36 mouse cellular contexts compared by ENCODE assay signal in genomic region chr2:112232623-112233022, GRCm38 (mm10). TPM values are rescaled to one million over a fixed set of nuclear protein-coding genes. Genes with fewer than 3 reads are reported as not detected.
A peak's percentile ranks its signal among the peaks of the same experiment; 100 is the strongest.
DNase-seq lines count a peak whose midpoint lies in the region; ATAC-seq and TF ChIP-seq lines count a peak whose summit lies in the region.
"Had no signal": no experiment of that assay in that cellular context is flagged by ENCODE, and none has a peak within 500 bp of the region (broad histone marks: within the 10 kb centered on the region; RNA-seq: fewer than 3 reads in every experiment).

No protein-coding gene starts in this region.

- 35% methylated on average over 1 of the region's 1 CpGs for whole genome bisulfite sequencing in liver, postnatal 0 days (ENCODE audit: insufficient replicate concordance)
- 28% methylated on average over 1 of the region's 1 CpGs for WGBS in liver, embryonic 12.5 days (ENCODE audit: insufficient replicate concordance)

- TF ChIP-seq EP300 in liver, postnatal 0 days (IDR thresholded peaks at IDR 0.05; ENCODE audit: low read depth), result no peak

- no peak for TF ChIP-seq CTCF in liver, postnatal 0 days (IDR thresholded peaks at IDR 0.05; ENCODE audit: low read depth)
- no peak for TF ChIP-seq CTCF in bone marrow macrophage, adult 2 months (IDR thresholded peaks at IDR 0.05; ENCODE audit: low read depth, low read length)

- no peak overlapping the region for H3K4me2 ChIP-seq in liver, postnatal 0 days (ENCODE audit: low read depth, low read length)
- no peak overlapping the region for H3K4me2 ChIP-seq in liver, embryonic 12.5 days
- H3K4me2 ChIP-seq: heart, embryonic 11.5 days; hindbrain, embryonic 14.5 days; limb, embryonic 12.5 days; neural tube, embryonic 15.5 days had no signal

- peak; percentile 43; the same call in 1 of the 2 replicates for ATAC-seq in liver, postnatal 0 days
- no peak for ATAC-seq in liver, embryonic 12.5 days
- ATAC-seq in granulocyte monocyte progenitor cell, adult 5-6 weeks (replicated peaks; ENCODE audit: poor library complexity, severe bottlenecking), result peak; percentile 99
- peak; percentile 83 for ATAC-seq in monocyte, adult 5-6 weeks (replicated peaks; ENCODE audit: insufficient number of reproducible peaks, low FRiP score, low TSS enrichment, poor library complexity, severe bottlenecking)
- ATAC-seq: forebrain, embryonic 16.5 days; intestine, postnatal 0 days had no signal

- DNase-seq in liver, postnatal 0 days, result no peak
- DNase-seq in adrenal gland, postnatal 14 days, result no peak
- DNase-seq in kidney, adult 8-10 months, result no peak
- DNase-seq: adrenal gland, postnatal 10 days; cerebellum, adult 11-12 months; cerebellum, postnatal 10 days; gastrocnemius, postnatal 10 days; heart, postnatal 36 days; kidney, postnatal 36 days; lung, postnatal 14 days; midbrain, embryonic 14.5 days; spleen, adult 18-20 months; thymus, postnatal 25 days had no signal

- TF ChIP-seq POLR2A in bone marrow macrophage, adult 2 months (IDR thresholded peaks at IDR 0.05; ENCODE audit: borderline replicate concordance, low read depth, low read length), result no peak

- H3K36me3 ChIP-seq in liver, postnatal 0 days (replicated peaks; ENCODE audit: insufficient read depth, low read length), result no peaks in the 10 kb centered on the region
- no peaks in the 10 kb centered on the region for H3K36me3 ChIP-seq in liver, embryonic 12.5 days
- H3K36me3 ChIP-seq: limb, embryonic 12.5 days; neural tube, embryonic 15.5 days had no signal

- H3K9me3 ChIP-seq in liver, postnatal 0 days (ENCODE audit: low read length), result no peaks in the 10 kb centered on the region
- no peaks in the 10 kb centered on the region for H3K9me3 ChIP-seq in liver, embryonic 12.5 days (replicated peaks)
- H3K9me3 ChIP-seq: limb, embryonic 12.5 days; neural tube, embryonic 15.5 days had no signal

- H3K4me1 ChIP-seq in liver, postnatal 0 days (ENCODE audit: insufficient read depth), result no peaks in the 10 kb centered on the region
- no peaks in the 10 kb centered on the region for H3K4me1 ChIP-seq in liver, embryonic 12.5 days
- H3K4me1 ChIP-seq in bone marrow macrophage, adult 2 months (ENCODE audit: control insufficient read depth, insufficient read depth, low read length), result peaks cover 20% of the 10 kb centered on the region
- H3K4me1 ChIP-seq: neural tube, embryonic 15.5 days had no signal

- H3K27me3 ChIP-seq in liver, postnatal 0 days (ENCODE audit: insufficient read depth, low read length), result no peaks in the 10 kb centered on the region
- H3K27me3 ChIP-seq in liver, embryonic 12.5 days (replicated peaks), result no peaks in the 10 kb centered on the region
- H3K27me3 ChIP-seq: CH12.LX; limb, embryonic 12.5 days; neural tube, embryonic 15.5 days had no signal

- H3K9ac ChIP-seq in liver, postnatal 0 days (replicated peaks), result no peak overlapping the region
- no peak overlapping the region for H3K9ac ChIP-seq in liver, embryonic 12.5 days
- H3K9ac ChIP-seq: hindbrain, embryonic 14.5 days; limb, embryonic 12.5 days; liver, embryonic 14.5 days; neural tube, embryonic 15.5 days had no signal

- no peak overlapping the region for H3K4me3 ChIP-seq in liver, postnatal 0 days (ENCODE audit: low read depth, low read length)
- no peak overlapping the region for H3K4me3 ChIP-seq in liver, embryonic 12.5 days
- no peak overlapping the region for H3K4me3 ChIP-seq in bone marrow macrophage, adult 2 months (ENCODE audit: insufficient read depth, low read length)
- H3K4me3 ChIP-seq: erythroblast, embryonic 14.5 days; layer of hippocampus, adult 2 months; left cerebral cortex, adult 2 months; limb, embryonic 12.5 days; neural tube, embryonic 15.5 days had no signal

- no peak overlapping the region for H3K27ac ChIP-seq in liver, postnatal 0 days (ENCODE audit: low read depth)
- H3K27ac ChIP-seq in liver, embryonic 12.5 days, result no peak overlapping the region
- peak overlapping the region; percentile 79 for H3K27ac ChIP-seq in bone marrow macrophage, adult 2 months (ENCODE audit: insufficient read depth, low read depth, low read length)
- H3K27ac ChIP-seq: hindbrain, embryonic 14.5 days; layer of hippocampus, adult 2 months; left cerebral cortex, adult 2 months; limb, embryonic 12.5 days; liver, embryonic 14.5 days; neural tube, embryonic 15.5 days had no signal

RNA-seq across cellular contexts. Expression of gene Lpcat4, which starts 6.6 kb away (rescaled TPM):
- polyA plus RNA-seq in liver, postnatal 0 days (2015; fragmentation: Nextera tagmentation; extraction: Ambion mirVana), result 1.6 and 1.7 TPM in 2 replicates
- 5.9 TPM in 2 replicates for polyA plus RNA-seq in liver, embryonic 12.5 days (2016; fragmentation: Nextera tagmentation; extraction: Ambion mirVana)
- 5.0 and 5.5 TPM in 2 replicates for polyA plus RNA-seq in bone marrow macrophage, adult 2 months (2012; ENCODE audit: insufficient read depth, insufficient read length, missing spikeins)
- total RNA-seq in granulocyte monocyte progenitor cell, adult 5-6 weeks (2014; fragmentation: Nextera tagmentation), result 17.3 and 26.8 TPM in 2 replicates
- 7.7 and 10.6 TPM in 2 replicates for total RNA-seq in granulocyte monocyte progenitor cell, adult 5-6 weeks (2017)
- total RNA-seq in monocyte, adult 5-6 weeks (2017), result 21.3 to 55.5 TPM (median 46.2 TPM) in 3 replicates
- 6.6 and 6.9 TPM in 2 replicates for total RNA-seq in adrenal gland, postnatal 14 days (2021)

RNA-seq across cellular contexts. Expression of gene Nutm1, which starts 26.5 kb away (rescaled TPM):
- polyA plus RNA-seq in liver, postnatal 0 days (2015; fragmentation: Nextera tagmentation; extraction: Ambion mirVana), result 0.02 TPM in 1 of 2 replicates, not detected in the other
- not detected in 2 replicates for polyA plus RNA-seq in liver, embryonic 12.5 days (2016; fragmentation: Nextera tagmentation; extraction: Ambion mirVana)
- not detected in 2 replicates for polyA plus RNA-seq in bone marrow macrophage, adult 2 months (2012; ENCODE audit: insufficient read depth, insufficient read length, missing spikeins)
- not detected in 2 replicates for total RNA-seq in granulocyte monocyte progenitor cell, adult 5-6 weeks (2014; fragmentation: Nextera tagmentation)
- total RNA-seq in granulocyte monocyte progenitor cell, adult 5-6 weeks (2017), result not detected in 2 replicates
- total RNA-seq in monocyte, adult 5-6 weeks (2017), result not detected in 3 replicates
- total RNA-seq in adrenal gland, postnatal 14 days (2021), result not detected in 2 replicates
- total RNA-seq: adrenal gland, postnatal 10 days; CH12.LX; ES-E14; gastrocnemius, postnatal 10 days; heart, postnatal 36 days; layer of hippocampus, adult 2 months; layer of hippocampus, postnatal 14 days; left cerebral cortex, adult 2 months had no signal
- polyA plus RNA-seq: embryonic facial prominence, embryonic 14.5 days; erythroblast, embryonic 14.5 days; forebrain, embryonic 16.5 days; heart, embryonic 16.5 days; hindbrain, embryonic 14.5 days; liver, embryonic 14.5 days; neural tube, embryonic 15.5 days had no signal

RNA-seq across cellular contexts. Expression of gene Nop10, which starts 29.1 kb away (rescaled TPM):
- polyA plus RNA-seq in liver, postnatal 0 days (2015; fragmentation: Nextera tagmentation; extraction: Ambion mirVana), result 129 TPM in 2 replicates
- polyA plus RNA-seq in liver, embryonic 12.5 days (2016; fragmentation: Nextera tagmentation; extraction: Ambion mirVana), result 211 and 213 TPM in 2 replicates
- 52.6 and 58.5 TPM in 2 replicates for polyA plus RNA-seq in bone marrow macrophage, adult 2 months (2012; ENCODE audit: insufficient read depth, insufficient read length, missing spikeins)
- total RNA-seq in granulocyte monocyte progenitor cell, adult 5-6 weeks (2014; fragmentation: Nextera tagmentation), result 139 and 177 TPM in 2 replicates
- total RNA-seq in granulocyte monocyte progenitor cell, adult 5-6 weeks (2017), result 220 and 244 TPM in 2 replicates
- 47.8 to 69.9 TPM (median 58.9 TPM) in 3 replicates for total RNA-seq in monocyte, adult 5-6 weeks (2017)
- 128 and 139 TPM in 2 replicates for total RNA-seq in adrenal gland, postnatal 14 days (2021)

RNA-seq across cellular contexts. Expression of gene Slc12a6, which starts 33.0 kb away (rescaled TPM):
- 3.7 and 4.1 TPM in 2 replicates for polyA plus RNA-seq in liver, postnatal 0 days (2015; fragmentation: Nextera tagmentation; extraction: Ambion mirVana)
- 7.0 and 7.4 TPM in 2 replicates for polyA plus RNA-seq in liver, embryonic 12.5 days (2016; fragmentation: Nextera tagmentation; extraction: Ambion mirVana)
- 101 and 110 TPM in 2 replicates for polyA plus RNA-seq in bone marrow macrophage, adult 2 months (2012; ENCODE audit: insufficient read depth, insufficient read length, missing spikeins)
- total RNA-seq in granulocyte monocyte progenitor cell, adult 5-6 weeks (2014; fragmentation: Nextera tagmentation), result 57.3 and 62.2 TPM in 2 replicates
- total RNA-seq in granulocyte monocyte progenitor cell, adult 5-6 weeks (2017), result 51.3 and 51.8 TPM in 2 replicates
- 175 to 238 TPM (median 221 TPM) in 3 replicates for total RNA-seq in monocyte, adult 5-6 weeks (2017)
- total RNA-seq in adrenal gland, postnatal 14 days (2021), result 35.0 and 48.5 TPM in 2 replicates

RNA-seq across cellular contexts. Expression of gene Gm21985, which starts 33.5 kb away (rescaled TPM):
- polyA plus RNA-seq in liver, postnatal 0 days (2015; fragmentation: Nextera tagmentation; extraction: Ambion mirVana), result not detected in 2 replicates
- not detected in 2 replicates for polyA plus RNA-seq in liver, embryonic 12.5 days (2016; fragmentation: Nextera tagmentation; extraction: Ambion mirVana)
- polyA plus RNA-seq in bone marrow macrophage, adult 2 months (2012; ENCODE audit: insufficient read depth, insufficient read length, missing spikeins), result not detected in 2 replicates
- 0.75 TPM in 1 of 2 replicates, not detected in the other for total RNA-seq in granulocyte monocyte progenitor cell, adult 5-6 weeks (2014; fragmentation: Nextera tagmentation)
- 0.36 TPM in 1 of 2 replicates, not detected in the other for total RNA-seq in granulocyte monocyte progenitor cell, adult 5-6 weeks (2017)
- total RNA-seq in monocyte, adult 5-6 weeks (2017), result 0.49 to 16.1 TPM (median 12.5 TPM) in 3 replicates
- not detected in 2 replicates for total RNA-seq in adrenal gland, postnatal 14 days (2021)
- polyA plus RNA-seq: C2C12; embryonic facial prominence, embryonic 14.5 days; erythroblast, embryonic 14.5 days; forebrain, embryonic 16.5 days; gonadal fat pad, adult 2 months; heart, embryonic 16.5 days; hindbrain, embryonic 14.5 days; intestine, postnatal 0 days; kidney, embryonic 16.5 days; limb, embryonic 12.5 days; liver, embryonic 14.5 days; midbrain, embryonic 14.5 days; neural tube, embryonic 15.5 days; stomach, embryonic 16.5 days had no signal
